Mouse (Mus musculus) adrenal gland (tissue): Measurements from ENCODE around the gene Fam47e.

Source experiments
- intact Hi-C: fragments of 180-260 bp; cut with DNase I; formaldehyde crosslinking; loops from one replicate; pipeline ENCODE4 v1.15.1; 2025

Gene Fam47e

DNA sequence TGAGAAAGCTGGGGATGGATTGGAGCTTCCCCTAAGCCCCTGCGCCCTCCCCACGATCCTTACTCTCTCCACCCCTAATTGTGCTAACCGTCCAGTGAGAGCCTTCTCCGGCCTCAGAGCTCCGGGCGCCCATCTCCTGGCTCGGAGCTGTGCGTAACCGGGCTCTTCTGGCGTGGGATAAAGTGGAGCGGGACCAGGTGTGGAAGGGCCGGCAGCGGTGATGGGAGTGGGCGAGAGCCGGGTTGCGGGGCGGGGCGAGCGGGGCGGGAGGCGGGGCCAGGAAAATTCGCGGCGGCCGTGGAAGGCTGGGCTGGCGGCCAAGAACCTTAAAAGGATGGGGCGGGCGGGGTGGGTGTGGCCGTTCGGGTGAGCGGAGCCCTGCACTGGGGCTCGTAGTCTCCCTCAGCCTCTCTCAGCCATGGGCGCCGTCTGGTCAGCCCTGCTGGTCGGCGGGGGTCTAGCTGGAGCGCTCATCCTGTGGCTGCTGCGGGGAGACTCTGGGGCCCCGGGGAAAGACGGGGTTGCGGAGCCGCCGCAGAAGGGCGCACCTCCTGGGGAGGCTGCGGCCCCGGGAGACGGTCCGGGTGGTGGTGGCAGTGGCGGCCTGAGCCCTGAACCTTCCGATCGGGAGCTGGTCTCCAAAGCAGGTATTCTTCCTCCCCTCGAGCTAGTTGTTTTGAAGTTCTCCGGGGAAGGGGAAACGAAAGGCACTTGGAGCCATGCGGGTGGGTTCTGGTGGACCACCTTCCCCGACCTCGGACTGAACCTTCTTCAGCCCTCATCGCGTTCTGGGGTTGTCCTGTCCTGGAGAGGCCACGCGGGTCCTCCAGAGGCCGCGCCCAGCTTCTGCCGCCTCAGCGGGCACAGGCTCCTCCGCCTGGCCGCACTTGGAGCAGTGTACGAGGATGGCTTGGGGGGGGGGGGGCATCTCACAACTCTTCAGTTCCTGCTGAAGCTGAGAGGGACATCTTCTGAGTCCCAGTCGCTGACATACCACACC, 48.1 kb downstream of the Fam47e start, which contains the start of gene Stbd1:
Gene Stbd1 (plus strand): TSS at position 351 of the 1,000 bp plus-strand sequence.
- intact Hi-C loops = loop anchor here (10.0 kb wide), 1 partner anchor 98 kb away; the partner anchor contains the start of gene Scarb2

DNA sequence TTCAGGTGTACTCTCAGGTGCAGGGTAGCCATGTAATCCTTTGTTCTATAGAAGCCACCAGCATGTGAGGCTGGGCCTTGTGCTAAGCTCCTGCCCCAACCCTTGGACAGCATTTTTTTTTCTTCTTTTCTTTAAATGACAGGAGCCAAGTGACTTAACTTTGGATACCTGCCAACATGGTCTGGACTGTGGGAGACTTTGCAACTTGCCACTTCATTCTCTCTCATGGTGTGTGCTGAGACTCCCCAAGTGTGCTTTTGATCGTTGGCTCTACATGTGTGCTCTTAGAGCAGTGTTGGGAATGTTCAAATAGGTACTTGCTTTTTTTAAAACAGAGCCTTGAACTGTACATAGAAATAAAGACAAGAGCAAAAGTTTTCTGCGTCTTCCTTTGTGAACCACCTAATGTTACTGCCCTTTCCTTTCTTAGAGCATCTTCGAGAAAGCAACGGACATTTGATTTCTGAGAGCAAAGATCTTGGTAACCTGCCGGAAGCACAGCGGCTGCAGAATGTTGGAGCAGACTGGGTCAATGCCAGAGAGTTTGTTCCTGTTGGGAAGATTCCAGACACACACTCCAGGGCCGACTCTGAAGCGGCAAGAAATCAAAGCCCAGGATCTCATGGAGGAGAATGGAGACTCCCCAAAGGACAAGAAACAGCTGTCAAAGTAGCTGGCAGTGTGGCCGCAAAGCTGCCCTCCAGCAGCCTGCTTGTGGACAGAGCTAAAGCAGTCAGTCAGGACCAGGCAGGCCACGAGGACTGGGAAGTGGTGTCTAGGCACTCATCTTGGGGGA, 49.8 kb downstream of the Fam47e start:
- intact Hi-C loops = loop anchor here (10.0 kb wide), 1 partner anchor 100 kb away; the partner anchor contains the start of gene Scarb2

DNA sequence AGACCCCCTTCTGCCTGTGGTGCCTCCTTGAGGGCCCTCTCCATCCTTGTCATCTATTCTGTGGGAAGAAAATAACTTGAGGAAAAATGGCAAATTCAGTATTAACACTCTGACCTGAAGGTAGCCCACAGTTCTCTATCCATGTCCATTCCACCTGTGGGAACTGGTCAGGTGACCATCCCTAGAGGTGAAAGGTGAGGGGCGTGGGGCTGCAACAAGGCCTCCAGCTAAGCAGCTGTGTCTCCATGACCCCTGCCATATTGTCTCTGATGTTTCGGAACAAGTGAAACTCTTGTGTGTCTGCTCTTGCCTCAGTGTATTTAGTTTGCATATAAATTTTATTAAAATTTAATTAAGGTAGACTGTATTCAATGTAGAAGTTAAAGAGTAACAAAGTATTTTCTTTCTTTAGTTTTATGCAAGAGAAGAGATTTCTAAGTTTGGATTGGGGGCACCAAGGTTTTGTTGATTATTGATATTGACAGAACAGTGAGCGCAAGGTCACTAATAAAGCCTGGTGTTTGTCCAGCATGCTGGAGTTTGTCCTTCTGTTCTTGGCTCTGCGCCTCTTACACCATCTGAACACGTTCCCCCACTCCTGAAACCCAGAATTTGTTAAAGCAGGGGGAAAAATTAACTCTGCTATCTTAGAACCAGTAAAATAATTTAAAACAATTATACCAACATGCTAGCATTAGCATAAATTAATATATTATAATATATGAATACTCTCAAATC, 52.8 kb downstream of the Fam47e start:
- intact Hi-C loops = loop anchor here (10.0 kb wide), 1 partner anchor 103 kb away; the partner anchor contains the start of gene Scarb2

DNA sequence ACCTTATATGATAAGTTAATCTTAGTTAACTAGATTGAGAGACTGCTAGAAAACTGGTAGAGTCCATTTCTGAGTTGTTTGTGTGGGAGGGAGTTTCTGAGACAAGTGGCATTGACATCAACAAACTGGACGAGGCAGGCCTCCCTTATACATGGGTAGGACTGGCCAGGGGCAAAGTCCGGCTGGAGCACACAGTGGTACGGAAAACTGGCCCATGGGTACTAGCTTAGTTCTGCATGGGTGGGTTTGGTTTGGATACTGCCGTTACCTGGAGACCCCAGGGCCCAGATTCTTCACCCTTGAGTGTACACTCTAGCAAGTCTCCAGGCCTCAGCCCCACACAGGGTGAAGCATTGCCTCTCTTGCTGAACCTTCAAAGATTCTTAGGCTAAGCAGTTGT, 57.9 kb downstream of the Fam47e start:
- intact Hi-C loops = no loop called here

DNA sequence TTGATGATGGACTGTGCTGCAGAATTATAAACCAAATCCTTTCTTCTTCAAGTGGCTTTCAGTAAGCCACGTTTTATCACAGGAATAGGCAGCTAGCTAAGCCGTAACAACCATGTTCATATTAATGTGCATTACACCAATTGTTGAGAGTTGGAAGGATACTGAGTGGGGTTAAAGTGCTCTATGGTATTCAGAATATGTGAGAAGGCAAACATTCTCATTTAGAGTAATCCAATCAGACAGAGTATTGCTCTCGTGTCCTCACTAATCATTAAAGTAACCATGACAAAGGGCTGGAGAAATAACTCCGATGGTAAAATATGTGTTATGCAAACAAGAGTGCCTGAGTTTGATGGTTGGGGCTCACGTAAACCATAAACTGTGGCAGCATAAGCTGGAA, 67.0 kb downstream of the Fam47e start:
- intact Hi-C loops = no loop called here

DNA sequence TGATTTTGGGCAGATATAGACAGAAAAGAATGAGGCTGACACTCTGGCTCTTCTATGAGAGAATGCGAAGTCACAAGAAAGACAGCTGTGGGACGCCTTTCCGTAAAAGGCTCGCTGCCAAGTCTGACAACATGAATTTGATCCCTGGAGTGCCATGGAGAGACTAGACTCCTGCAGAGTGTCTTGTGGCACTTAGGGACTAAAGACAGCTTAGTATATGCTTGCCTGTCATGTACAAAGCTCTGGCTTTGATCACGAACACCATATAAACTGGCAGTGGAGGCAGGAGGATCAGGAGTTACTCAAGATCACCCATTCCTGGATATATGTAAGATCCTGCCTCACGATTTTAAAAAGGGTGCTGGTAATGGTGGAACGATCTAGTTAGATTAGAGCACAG, 73.0 kb downstream of the Fam47e start:
- intact Hi-C loops = no loop called here

DNA sequence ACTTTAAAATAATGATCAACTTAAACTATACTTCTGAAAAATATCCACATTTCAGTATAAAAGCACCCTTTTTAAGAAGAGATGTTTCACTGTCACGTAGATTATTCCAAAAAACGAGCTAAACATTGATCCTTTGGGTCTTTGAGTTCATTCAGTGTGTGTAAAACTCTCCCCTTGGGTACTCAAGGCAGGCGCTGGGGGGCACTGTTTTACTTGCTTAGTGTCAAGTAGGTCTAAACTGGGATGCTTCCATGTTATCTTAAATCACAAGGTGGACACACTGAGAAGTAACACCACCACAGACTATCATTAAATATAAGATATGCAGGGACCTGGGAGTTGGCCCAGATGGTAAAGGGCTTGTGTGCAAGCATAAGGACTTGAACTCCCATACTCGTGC, 78.7 kb downstream of the Fam47e start:
- intact Hi-C loops = no loop called here

DNA sequence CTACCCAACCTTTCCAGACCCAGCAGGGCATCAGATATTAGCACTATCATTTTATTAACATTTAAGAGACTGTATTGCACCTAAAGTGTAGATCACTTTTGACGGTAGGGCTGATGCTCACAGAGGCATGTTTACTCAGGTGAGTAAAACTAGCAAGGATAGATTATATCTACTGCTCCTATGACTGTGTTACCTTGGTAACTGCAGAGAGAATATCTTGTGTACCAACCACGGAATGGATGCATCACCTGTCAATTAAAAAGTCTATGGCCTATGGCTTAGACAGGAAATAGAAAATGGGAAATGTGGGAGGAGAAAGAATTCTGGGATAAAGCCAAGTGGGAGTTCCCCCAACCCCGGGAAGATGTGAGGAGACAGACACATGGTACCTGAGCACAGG, 80.0 kb downstream of the Fam47e start:
- intact Hi-C loops = no loop called here

DNA sequence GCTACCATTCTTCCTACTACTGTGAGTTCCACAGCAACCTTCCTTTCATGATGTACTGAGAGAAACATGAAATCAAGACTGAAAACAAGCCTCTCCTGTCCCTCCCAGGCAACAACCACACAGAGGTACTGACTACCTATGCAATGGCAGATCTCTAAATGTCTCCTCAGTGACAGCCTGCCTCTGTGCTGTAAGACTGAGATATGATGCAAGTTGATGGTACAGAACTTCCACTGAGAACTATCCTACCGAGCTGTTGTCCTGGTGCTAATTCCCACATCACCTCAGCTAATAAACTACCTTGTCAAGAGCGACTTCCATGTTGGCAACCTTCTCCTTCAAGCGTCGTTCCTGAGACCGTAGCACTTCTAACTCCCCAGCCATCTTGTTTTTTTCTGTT, 81.0 kb downstream of the Fam47e start:
- intact Hi-C loops = no loop called here

DNA sequence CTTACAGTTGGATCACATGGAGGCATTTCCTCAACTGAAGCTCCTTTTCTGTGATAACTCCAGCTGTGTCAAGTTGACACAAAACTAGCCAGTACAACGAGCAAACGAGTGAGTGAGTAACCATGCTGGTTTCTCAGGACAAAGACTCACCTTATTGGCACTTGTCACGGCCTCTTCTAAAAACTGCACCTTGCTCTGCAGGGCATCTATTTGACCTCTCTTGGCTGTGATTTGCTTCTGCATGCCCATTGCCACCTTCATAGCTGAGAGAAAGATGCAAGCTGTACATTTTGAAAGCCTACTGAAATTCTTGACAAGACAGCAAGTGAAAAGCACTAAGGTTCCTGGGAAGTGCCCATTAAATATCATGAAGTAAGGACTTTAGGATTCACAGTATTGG, 86.0 kb downstream of the Fam47e start:
- intact Hi-C loops = no loop called here
